ENCODE assay signal across 21 mouse cellular contexts in genomic region chr15:97404483-97404882, GRCm38 (mm10).
"Had no signal": no experiment of that assay in that cellular context is flagged by ENCODE, and none has a peak within 500 bp of the region (broad histone marks: within the 10 kb centered on the region; RNA-seq: fewer than 3 reads in every experiment).

No protein-coding gene starts in this region.

- H3K27ac ChIP-seq: hindbrain, postnatal 0 days; limb, embryonic 12.5 days; limb, embryonic 15.5 days; midbrain, embryonic 13.5 days; neural tube, embryonic 13.5 days had no signal

- H3K4me1 ChIP-seq: limb, embryonic 12.5 days; megakaryocyte, embryonic 14.5 days; midbrain, embryonic 13.5 days; neural tube, embryonic 13.5 days had no signal

- ATAC-seq: hindbrain, postnatal 0 days; inflammation-experienced regulatory T-cells, adult 6 months; midbrain, embryonic 13.5 days; midbrain, embryonic 16.5 days had no signal

- H3K9ac ChIP-seq: limb, embryonic 12.5 days; limb, embryonic 15.5 days; midbrain, embryonic 13.5 days; neural tube, embryonic 13.5 days had no signal

- DNase-seq: kidney, adult 18-20 months; kidney, adult 9 months; kidney, postnatal 14 days; layer of hippocampus, postnatal 36 days; left cerebral cortex, postnatal 4 days; lung, adult 2 months; lung, postnatal 14 days; lung, postnatal 4 days; retina, postnatal 1 day; thymus, adult 2 months; thymus, postnatal 14 days; thymus, postnatal 4 days had no signal

- H3K36me3 ChIP-seq: limb, embryonic 12.5 days; limb, embryonic 15.5 days; midbrain, embryonic 13.5 days; neural tube, embryonic 13.5 days had no signal

- H3K9me3 ChIP-seq: limb, embryonic 12.5 days; limb, embryonic 15.5 days; midbrain, embryonic 13.5 days; neural tube, embryonic 13.5 days had no signal

- H3K27me3 ChIP-seq: limb, embryonic 12.5 days; limb, embryonic 15.5 days; megakaryocyte, embryonic 14.5 days; midbrain, embryonic 13.5 days; neural tube, embryonic 13.5 days had no signal

- H3K4me3 ChIP-seq: limb, embryonic 12.5 days; limb, embryonic 15.5 days; megakaryocyte, embryonic 14.5 days; midbrain, embryonic 13.5 days; myocyte; neural tube, embryonic 13.5 days had no signal

- H3K4me2 ChIP-seq: limb, embryonic 12.5 days; limb, embryonic 15.5 days; midbrain, embryonic 13.5 days; neural tube, embryonic 13.5 days had no signal
